Mouse (Mus musculus): ENCODE data around the gene Cited2. TPM values are rescaled to one million over a fixed set of nuclear protein-coding genes. Genes with fewer than 3 reads are reported as not detected.

The Cited2 gene
- polyA plus RNA-seq, 1 experiment, result not detected

GRCm38 (mm10) chr10:17762946-17763345, 39.9 kb downstream of the Cited2 start:
- no peak overlapping the region for H3K4me3 ChIP-seq (ENCODE audit: insufficient read depth, low read depth, low read length)
- no peak overlapping the region for H3K27ac ChIP-seq (ENCODE audit: insufficient read depth, low read depth, low read length)
- 98% methylated on average over 8 of the region's 8 CpGs for WGBS
- H3K4me1 ChIP-seq (ENCODE audit: control insufficient read depth, insufficient read depth, low read length), result no peaks in the 10 kb centered on the region
- no peak for TF ChIP-seq POLR2A (IDR thresholded peaks at IDR 0.05; ENCODE audit: insufficient read depth, low read depth, low read length)
- no peak for TF ChIP-seq CTCF (IDR thresholded peaks at IDR 0.05; ENCODE audit: insufficient read depth, low read depth, low read length)

- H3K27ac ChIP-seq (ENCODE audit: insufficient read depth, low read depth, low read length), result no peak overlapping the region
- H3K4me1 ChIP-seq (ENCODE audit: control insufficient read depth, insufficient read depth, low read length), result no peaks in the 10 kb centered on the region
- H3K4me3 ChIP-seq (ENCODE audit: insufficient read depth, low read depth, low read length), result no peak overlapping the region
- 83% methylated on average over 5 of the region's 5 CpGs for WGBS
- no peak for TF ChIP-seq CTCF (IDR thresholded peaks at IDR 0.05; ENCODE audit: insufficient read depth, low read depth, low read length)
- no peak for TF ChIP-seq POLR2A (IDR thresholded peaks at IDR 0.05; ENCODE audit: insufficient read depth, low read depth, low read length)
Measured at GRCm38 (mm10) chr10:17769856-17770255, 46.8 kb downstream of the Cited2 start.

GRCm38 (mm10) chr10:17772364-17772763, 49.3 kb downstream of the Cited2 start:
- 86% methylated on average over 10 of the region's 10 CpGs for WGBS
- no peak for TF ChIP-seq POLR2A (IDR thresholded peaks at IDR 0.05; ENCODE audit: insufficient read depth, low read depth, low read length)
- TF ChIP-seq CTCF (IDR thresholded peaks at IDR 0.05; ENCODE audit: insufficient read depth, low read depth, low read length), result no peak
- Histone ChIP-seq H3K4me3 (ENCODE audit: insufficient read depth, low read depth, low read length) (no peak overlapping the region), H3K4me1 (ENCODE audit: control insufficient read depth, insufficient read depth, low read length) (no peaks in the 10 kb centered on the region), H3K27ac (ENCODE audit: insufficient read depth, low read depth, low read length) (no peak overlapping the region)

- TF ChIP-seq POLR2A (IDR thresholded peaks at IDR 0.05; ENCODE audit: insufficient read depth, low read depth, low read length), result no peak
- TF ChIP-seq CTCF (IDR thresholded peaks at IDR 0.05; ENCODE audit: insufficient read depth, low read depth, low read length), result no peak
- Histone ChIP-seq H3K4me1 (ENCODE audit: control insufficient read depth, insufficient read depth, low read length) (no peaks in the 10 kb centered on the region), H3K4me3 (ENCODE audit: insufficient read depth, low read depth, low read length) (no peak overlapping the region), H3K27ac (ENCODE audit: insufficient read depth, low read depth, low read length) (no peak overlapping the region)
- WGBS, result 87% methylated on average over 3 of the region's 3 CpGs
Measured at GRCm38 (mm10) chr10:17774366-17774765, 51.3 kb downstream of the Cited2 start.

- TF ChIP-seq CTCF (IDR thresholded peaks at IDR 0.05; ENCODE audit: insufficient read depth, low read depth, low read length) (no peak), POLR2A (IDR thresholded peaks at IDR 0.05; ENCODE audit: insufficient read depth, low read depth, low read length) (no peak)
- 89% methylated on average over 4 of the region's 4 CpGs for WGBS
- no peak overlapping the region for H3K27ac ChIP-seq (ENCODE audit: insufficient read depth, low read depth, low read length)
- H3K4me1 ChIP-seq (ENCODE audit: control insufficient read depth, insufficient read depth, low read length), result no peaks in the 10 kb centered on the region
- H3K4me3 ChIP-seq (ENCODE audit: insufficient read depth, low read depth, low read length), result no peak overlapping the region
Measured at GRCm38 (mm10) chr10:17775079-17775478, 52.1 kb downstream of the Cited2 start.

Other genes starting within 250 kb of the Cited2 start
- gene Txlnb, start 73.0 kb downstream of the Cited2 start, polyA plus RNA-seq (2012; ENCODE audit: insufficient read depth, insufficient read length, low replicate concordance, missing spikeins), result not detected in 2 replicates
- gene Heca, start 224.8 kb downstream of the Cited2 start, polyA plus RNA-seq (2012; ENCODE audit: insufficient read depth, insufficient read length, low replicate concordance, missing spikeins), result not detected in 2 replicates